Mouse (Mus musculus): ENCODE results near the gene Ncam2.

DNA sequence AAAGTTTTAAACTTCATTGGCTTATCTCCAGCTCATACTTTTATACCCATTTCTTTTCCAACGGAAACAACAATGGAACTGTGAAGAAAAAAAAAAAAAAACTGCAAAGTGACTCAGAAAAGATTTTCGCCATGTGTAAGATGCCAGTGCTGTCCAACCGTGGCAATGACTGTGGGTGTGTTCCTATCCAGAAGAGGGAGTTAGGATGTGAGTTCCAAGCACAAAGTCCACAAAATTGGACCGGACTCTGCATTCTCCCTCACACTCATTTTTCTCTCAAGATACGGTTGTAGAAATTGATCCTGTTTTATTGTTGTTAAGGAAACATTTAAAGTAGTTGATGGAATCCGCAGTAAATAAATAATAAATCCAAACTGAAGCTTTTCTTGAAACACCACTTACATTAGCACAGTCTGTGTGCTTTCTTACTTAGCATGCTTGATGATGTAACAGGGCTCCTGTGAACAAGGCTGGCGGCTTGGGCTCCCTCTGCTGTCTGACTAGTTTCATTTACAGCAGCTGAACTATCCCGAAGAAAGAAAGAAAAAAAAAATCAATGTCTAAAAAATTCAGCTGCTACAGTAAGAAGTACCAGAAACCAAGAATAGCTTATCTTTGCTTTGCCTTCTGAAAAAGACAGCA lies 25.1 kb upstream of the Ncam2 start:
- TF ChIP-seq HCFC1 (IDR thresholded peaks at IDR 0.05; ENCODE audit: borderline replicate concordance, insufficient read depth, low read length), result no peak
- no peak for TF ChIP-seq MAFK (IDR thresholded peaks at IDR 0.05; ENCODE audit: insufficient read depth, low read depth, low read length)
- TF ChIP-seq ZNF384 (IDR thresholded peaks at IDR 0.05; ENCODE audit: low read depth, low read length), result no peak
- no peak for TF ChIP-seq CHD2 (IDR thresholded peaks at IDR 0.05; ENCODE audit: low read depth, low read length)

Data from ES-E14 (cell line).